7 mouse cellular contexts compared by ENCODE assay signal in genomic region chr1:88094941-88095492, GRCm38 (mm10). TPM values are rescaled to one million over a fixed set of nuclear protein-coding genes. Genes with fewer than 3 reads are reported as not detected.
A peak's percentile ranks its signal among the peaks of the same experiment; 100 is the strongest.
DNase-seq lines count a peak whose midpoint lies in the region; ATAC-seq lines count a peak whose summit lies in the region.

Ugt1a7c (plus strand) TSS chr1:88095062.

- H3K36me3 ChIP-seq in heart, embryonic 11.5 days (ENCODE audit: control insufficient read depth, insufficient read depth, low read length), result no peaks in the 10 kb centered on the region

- 60% methylated on average over 10 of the region's 10 CpGs for WGBS in heart, embryonic 11.5 days (ENCODE audit: insufficient replicate concordance)

- no peaks in the 10 kb centered on the region for H3K27me3 ChIP-seq in heart, embryonic 11.5 days (ENCODE audit: control insufficient read depth, insufficient read depth, low read length)

- H3K4me3 ChIP-seq in heart, embryonic 11.5 days (ENCODE audit: low read depth, low read length), result no peak within 1 kb of the TSS

- H3K9ac ChIP-seq in heart, embryonic 11.5 days (ENCODE audit: low read depth, low read length), result no peak within 1 kb of the TSS

- peak within 1 kb of the TSS; percentile 18; the same call in 1 of the 2 replicates for H3K27ac ChIP-seq in heart, embryonic 11.5 days (ENCODE audit: low read depth, low read length)

- H3K4me1 ChIP-seq in heart, embryonic 11.5 days (ENCODE audit: control insufficient read depth, insufficient read depth, low read length), result no peaks in the 10 kb centered on the region

- no peaks in the 10 kb centered on the region for H3K9me3 ChIP-seq in heart, embryonic 11.5 days (replicated peaks; ENCODE audit: control insufficient read depth, low read length)

- ATAC-seq in heart, embryonic 11.5 days (replicated peaks; ENCODE audit: insufficient number of reproducible peaks, low FRiP score, low TSS enrichment), result no peak
- ATAC-seq in megakaryocyte-erythroid progenitor cell, adult 5-6 weeks (replicated peaks; ENCODE audit: low FRiP score, low TSS enrichment, poor library complexity, severe bottlenecking), result 0 out of 2 replicates have a peak, but pooled peaks have one; percentile 50

- peak; percentile 43 for DNase-seq in 416B (ENCODE audit: low read depth)
- peak; percentile 2 to 10 for DNase-seq in B cell, adult 2 months
- DNase-seq in kidney, postnatal 36 days, result peak; percentile 39 to 61
- DNase-seq in Muller cell, postnatal 12 days (ENCODE audit: inconsistent ontology term), result no peak
- DNase-seq in cerebellum, postnatal 14 days, result no peak

- no peak within 1 kb of the TSS for H3K4me2 ChIP-seq in heart, embryonic 11.5 days

RNA-seq across cellular contexts. Expression of gene Ugt1a7c, which starts in this region (rescaled TPM):
- 0.39 and 0.55 TPM in 2 replicates for polyA plus RNA-seq in heart, embryonic 11.5 days (2014; fragmentation: Nextera tagmentation; extraction: Ambion mirVana)
- total RNA-seq in megakaryocyte-erythroid progenitor cell, adult 5-6 weeks (2014; fragmentation: Nextera tagmentation), result 0.11 TPM in 1 of 2 replicates, not detected in the other
- total RNA-seq in megakaryocyte-erythroid progenitor cell, adult 5-6 weeks (2017), result 0.61 and 2.3 TPM in 2 replicates

Comparison
In these comparisons a context has a peak if more than half of its experiments do, and no peak if none do; other contexts are left out.
1. DNase-seq: peak in 416B (single experiment), B cell, adult 2 months (2 of 2) and kidney, postnatal 36 days (2 of 2); none in Muller cell, postnatal 12 days (single experiment) and cerebellum, postnatal 14 days (0 of 2).